ENCODE assay signal across 8 mouse cellular contexts in the genomic region with DNA sequence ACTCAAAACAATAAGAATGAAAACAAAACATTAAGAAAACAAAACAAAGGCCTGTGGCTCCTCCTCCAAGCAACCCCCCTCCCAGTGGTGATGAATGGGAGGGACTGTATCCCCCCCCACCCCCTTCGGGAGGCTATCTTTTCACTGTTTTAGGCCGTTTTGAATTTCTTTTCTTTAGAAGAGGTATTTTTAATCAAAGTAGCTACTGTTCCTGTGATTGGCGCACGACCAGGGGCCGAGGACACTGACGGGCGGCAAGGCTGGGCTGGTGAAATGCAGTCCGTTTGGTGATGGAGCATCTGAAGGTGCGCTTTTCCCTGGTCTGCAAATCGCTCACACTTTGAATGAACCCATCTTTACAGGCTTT. TPM values are rescaled to one million over a fixed set of nuclear protein-coding genes. Genes with fewer than 3 reads are reported as not detected.
DNase-seq lines count a peak whose midpoint lies in the region; ATAC-seq and TF ChIP-seq lines count a peak whose summit lies in the region.

A gene (plus strand): TSS at position 165 of the 367 bp plus-strand sequence.

- peak within 1 kb of the TSS; percentile 99 for H3K27ac ChIP-seq in limb, embryonic 13.5 days

- H3K9ac ChIP-seq in limb, embryonic 13.5 days, result peak within 1 kb of the TSS; percentile 92

- peak within 1 kb of the TSS; percentile 69 for H3K4me3 ChIP-seq in limb, embryonic 13.5 days
- H3K4me3 ChIP-seq in myocyte, result peak within 1 kb of the TSS; percentile 78

- peaks cover 17% of the 10 kb centered on the region for H3K4me1 ChIP-seq in limb, embryonic 13.5 days

- peak; percentile 12 for ATAC-seq in common myeloid progenitor, adult 5-6 weeks (replicated peaks; ENCODE audit: low read depth, poor library complexity, severe bottlenecking)
- peak; percentile 8 for ATAC-seq in inflammation-experienced regulatory T-cells, adult 6 months
- peak; percentile 38 for ATAC-seq in limb, embryonic 13.5 days (ENCODE audit: low FRiP score, low read depth)

- no peaks in the 10 kb centered on the region for H3K27me3 ChIP-seq in limb, embryonic 13.5 days
- H3K27me3 ChIP-seq in myocyte (ENCODE audit: control insufficient read depth, insufficient read depth, insufficient read length), result no peaks in the 10 kb centered on the region

- peak within 1 kb of the TSS; percentile 72 for H3K4me2 ChIP-seq in limb, embryonic 13.5 days (replicated peaks)
- H3K4me2 ChIP-seq in myocyte (ENCODE audit: low read depth), result peak within 1 kb of the TSS; percentile 74

- H3K36me3 ChIP-seq in limb, embryonic 13.5 days, result no peaks in the 10 kb centered on the region
- H3K36me3 ChIP-seq in myocyte (ENCODE audit: control insufficient read depth, insufficient read depth), result no peaks in the 10 kb centered on the region

- TF ChIP-seq POLR2A in myocyte (IDR thresholded peaks at IDR 0.05; ENCODE audit: insufficient read length, low read depth), result no peak

- DNase-seq in urinary bladder, postnatal 25 days (ENCODE audit: low spot score), result peak; percentile 21
- DNase-seq in urinary bladder, adult 18-20 months (ENCODE audit: low spot score in 2 of 2), result no peak
- peak; percentile 10 for DNase-seq in gastrocnemius, postnatal 25 days
- DNase-seq in Muller cell, postnatal 12 days (ENCODE audit: inconsistent ontology term), result no peak

- WGBS in limb, embryonic 13.5 days, result under 1% methylated on average over 10 of the region's 10 CpGs

- H3K79me2 ChIP-seq in myocyte (ENCODE audit: control insufficient read depth, insufficient read depth), result peaks cover 8% of the 10 kb centered on the region

- peak within 1 kb of the TSS; percentile 28 for H3ac ChIP-seq in myocyte (ENCODE audit: control insufficient read depth, insufficient read length)

- H3K9me3 ChIP-seq in limb, embryonic 13.5 days, result no peaks in the 10 kb centered on the region

TF ChIP-seq in myocyte, 11 proteins besides CTCF, POLR2A, EP300 and RAD21:
- TF ChIP-seq CEBPB (IDR thresholded peaks at IDR 0.05; ENCODE audit: insufficient read depth, poor library complexity, severe bottlenecking), result no peak
- TF ChIP-seq SRF (IDR thresholded peaks at IDR 0.05; ENCODE audit: control insufficient read depth, insufficient read length, low read depth), result no peak
- no peak for TF ChIP-seq MYOG (IDR thresholded peaks at IDR 0.05; ENCODE audit: control insufficient read depth in 1 of 3, insufficient read depth in 1 of 3, insufficient read length in 2 of 3, low read depth in 2 of 3)

RNA-seq across cellular contexts. Expression of the gene that starts here (rescaled TPM):
- total RNA-seq in common myeloid progenitor, adult 5-6 weeks (2017), result 39.9 and 40.8 TPM in 2 replicates
- 1 to 10 TPM; 8.1 to 8.5 TPM for total RNA-seq in gastrocnemius, postnatal 25 days (2021)
- polyA plus RNA-seq in inflammation-experienced regulatory T-cells, adult 6 months (2017; shearing (Covaris generic)), result 1 to 10 TPM; 2.5 to 7.6 (median 2.9) TPM
- polyA plus RNA-seq in limb, embryonic 13.5 days (2015; fragmentation: Nextera tagmentation; extraction: Ambion mirVana), result 30.8 and 32.8 TPM in 2 replicates
- 5.8 TPM for polyA plus RNA-seq in myocyte (2012; fragmentation: generic; extraction: Trizol)

Comparison
In these comparisons a context has a peak if more than half of its experiments do, and no peak if none do; other contexts are left out.
1. DNase-seq: peak in urinary bladder, postnatal 25 days (single experiment) and gastrocnemius, postnatal 25 days (single experiment); none in urinary bladder, adult 18-20 months (0 of 2) and Muller cell, postnatal 12 days (single experiment).
2. Peak in every context shown above with its lines, with median percentiles within 50 percentile points of each other: ATAC-seq.